Mouse (Mus musculus) kidney, adult 10 weeks (tissue): ENCODE results near the gene Gtpbp4. TPM values are rescaled to one million over a fixed set of nuclear protein-coding genes. Genes with fewer than 3 reads are reported as not detected.

Experiments
- polyA plus RNA-seq: library from polyadenylated mRNA; stranded (reverse); fragments of 350-450 nt; fragmentation: Illumina TruSeq; extraction: RNeasy Lipid Tissue Mini Kit (QIAGEN cat#74804); gene quantifications from one replicate; pipeline ENCODE4 v1.2.3, GENCODE M21; 2014; ENCODE audit warnings: low read depth, low replicate concordance

The Gtpbp4 gene
- polyA plus RNA-seq: 53.6 TPM

GRCm38 (mm10) chr13:8995990-8996786 lies at the start of gene Gtpbp4:
Gtpbp4 (minus strand) TSS chr13:8996083.

GRCm38 (mm10) chr13:8952563-8952962 lies 43.3 kb downstream of the Gtpbp4 start, which contains the start of gene Idi2:
Idi2 (plus strand) TSS chr13:8952863.

GRCm38 (mm10) chr13:8948131-8948530 lies 47.8 kb downstream of the Gtpbp4 start, which contains the start of gene Gm9745:
Gm9745 (minus strand) TSS chr13:8948231.

Other genes with a start within 250 kb of the Gtpbp4 start
- 37.9 TPM for gene Wdr37, start 124.2 kb downstream of the Gtpbp4 start, polyA plus RNA-seq
- 102 TPM for gene Idi1, start 110.6 kb downstream of the Gtpbp4 start, polyA plus RNA-seq
- not detected for gene Gm9745, start 47.9 kb downstream of the Gtpbp4 start, polyA plus RNA-seq
- not detected for gene Idi2, start 43.2 kb downstream of the Gtpbp4 start, polyA plus RNA-seq
- gene Larp4b, start 97.8 kb upstream of the Gtpbp4 start, polyA plus RNA-seq: 59.8 TPM